Mouse (Mus musculus) adrenal gland, postnatal 36 days (tissue): ENCODE data around the gene Snd1. TPM values are rescaled to one million over a fixed set of nuclear protein-coding genes. Genes with fewer than 3 reads are reported as not detected.
A peak's percentile ranks its signal among the peaks of the same experiment; 100 is the strongest.
"Not testable (repeated sequence)": the region's sequence is repeated elsewhere in the genome, so short reads cannot be mapped to it uniquely, and the experiment has no call there.

Source experiments
- DNase-seq, 2 experiments: peaks; one replicate each; pipeline ENCODE4 v3.0.0; 2021; ENCODE audit warnings: mixed read lengths in 1 of 2
- total RNA-seq, 2 experiments: library from RNA; stranded (reverse); gene quantifications; 2 replicates each; pipeline ENCODE4 v1.2.3; 2021

The Snd1 gene
- total RNA-seq, 2 experiments from 2014 or later, result 136 to 148 TPM

DNA sequence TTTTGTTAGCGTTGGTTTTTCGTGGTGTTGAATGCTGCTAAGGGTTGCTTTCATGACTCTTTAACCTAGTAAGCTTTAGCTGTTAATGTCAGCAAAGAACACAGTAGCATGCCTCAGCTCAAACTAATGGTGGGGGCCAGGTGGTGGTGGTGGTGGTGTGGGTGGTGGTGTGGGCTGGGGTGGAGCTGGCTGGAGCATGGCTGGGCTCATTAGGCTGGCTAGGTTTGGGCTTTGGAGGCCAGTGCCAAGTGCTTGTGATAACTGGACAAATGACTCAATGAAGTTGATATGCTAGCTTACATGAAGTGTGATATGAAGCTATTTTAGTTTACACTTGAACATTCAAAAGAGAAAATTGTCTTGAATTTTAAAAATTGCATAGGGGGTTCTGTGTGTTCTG lies 11.1 kb downstream of the Snd1 start:
- no peak for DNase-seq

DNA sequence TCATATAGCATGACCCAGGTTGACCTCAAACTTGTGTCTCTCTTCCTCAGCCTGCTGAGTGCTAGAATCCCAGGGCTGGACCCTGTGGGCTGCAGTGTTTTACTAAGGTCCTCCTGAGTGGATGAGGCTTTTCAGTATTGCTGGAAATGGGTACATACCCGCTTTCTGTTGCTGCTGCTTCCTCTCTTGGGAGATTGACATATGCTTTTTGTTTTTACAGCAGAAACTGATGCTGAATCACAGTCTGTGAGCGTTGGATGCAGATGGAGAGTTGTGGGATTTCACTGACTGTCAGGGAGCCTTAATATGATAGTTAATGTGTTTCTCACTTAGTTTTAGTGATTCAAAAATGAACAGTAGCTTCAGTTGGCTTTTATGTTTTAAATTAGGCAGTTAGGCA lies 11.5 kb downstream of the Snd1 start:
- no peak for DNase-seq

DNA sequence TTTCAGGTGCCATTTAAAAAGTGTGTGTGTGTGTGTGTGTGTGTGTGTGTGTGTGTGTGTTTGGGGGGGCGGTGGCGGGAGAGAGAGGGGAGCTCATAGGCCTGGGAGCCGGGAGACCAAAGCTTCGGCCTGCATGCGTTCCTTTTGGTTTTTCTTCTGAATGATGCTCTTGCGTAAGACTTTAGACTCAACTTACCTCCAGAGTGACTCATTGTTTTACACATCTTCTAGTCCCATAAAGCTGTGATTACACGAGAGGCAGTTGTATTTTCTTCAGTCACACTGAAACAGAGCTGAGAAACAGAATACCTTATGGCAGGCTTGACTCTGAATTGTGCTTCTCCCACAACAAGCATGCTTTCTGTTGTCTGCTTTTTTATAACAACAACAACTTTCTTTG lies 12.0 kb downstream of the Snd1 start:
- DNase-seq, result no peak

DNA sequence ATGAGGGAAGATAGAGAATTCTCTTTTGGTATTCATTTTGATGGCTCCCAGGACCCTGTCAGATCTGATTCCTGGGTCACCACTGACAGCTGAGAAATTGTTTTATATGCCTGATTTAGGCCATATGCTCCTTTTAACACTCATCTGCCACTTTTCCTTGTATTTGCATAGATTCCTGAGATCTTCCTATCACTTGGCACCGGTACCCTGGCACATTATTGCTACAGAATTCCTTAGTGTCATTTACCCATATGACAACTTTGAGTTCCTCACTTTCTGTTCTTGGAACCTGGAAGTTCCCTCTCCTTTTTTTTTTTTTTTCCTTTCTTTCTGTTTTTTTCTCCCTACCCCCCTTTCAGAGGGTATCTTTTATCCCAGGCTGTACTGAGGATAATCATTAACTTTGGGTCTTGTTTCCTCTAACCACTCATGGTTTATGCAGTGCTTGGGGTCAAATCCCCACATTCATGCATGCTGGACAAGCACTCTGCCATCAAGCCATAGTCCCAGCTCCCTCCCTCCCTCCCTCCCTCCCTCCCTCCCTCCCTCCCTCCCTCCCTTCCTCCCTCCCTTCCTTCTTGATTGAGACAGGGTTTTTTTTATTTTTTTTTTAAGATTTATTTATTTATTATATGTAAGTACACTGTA lies 13.4 kb downstream of the Snd1 start:
- DNase-seq, result no peak

DNA sequence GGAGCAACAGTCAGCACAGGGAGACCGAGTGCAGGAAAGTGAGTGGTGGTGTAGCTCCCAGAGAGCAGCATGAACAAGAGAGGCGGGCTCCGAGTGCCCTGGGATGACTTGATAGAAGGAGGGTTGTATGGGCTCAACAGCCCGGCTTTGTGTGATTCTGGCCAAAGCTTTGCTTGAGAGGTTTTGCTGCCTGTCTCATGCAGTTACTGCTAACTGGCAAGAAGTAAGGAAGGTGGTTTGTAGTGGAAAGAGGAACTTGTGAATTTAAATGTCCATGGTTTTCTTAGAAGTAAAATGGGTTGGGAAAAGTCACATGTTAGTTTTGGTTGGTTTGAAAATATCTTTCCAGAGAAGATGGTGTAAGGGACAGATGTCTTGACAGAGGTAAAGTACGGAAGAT lies 15.7 kb downstream of the Snd1 start:
- no peak for DNase-seq

DNA sequence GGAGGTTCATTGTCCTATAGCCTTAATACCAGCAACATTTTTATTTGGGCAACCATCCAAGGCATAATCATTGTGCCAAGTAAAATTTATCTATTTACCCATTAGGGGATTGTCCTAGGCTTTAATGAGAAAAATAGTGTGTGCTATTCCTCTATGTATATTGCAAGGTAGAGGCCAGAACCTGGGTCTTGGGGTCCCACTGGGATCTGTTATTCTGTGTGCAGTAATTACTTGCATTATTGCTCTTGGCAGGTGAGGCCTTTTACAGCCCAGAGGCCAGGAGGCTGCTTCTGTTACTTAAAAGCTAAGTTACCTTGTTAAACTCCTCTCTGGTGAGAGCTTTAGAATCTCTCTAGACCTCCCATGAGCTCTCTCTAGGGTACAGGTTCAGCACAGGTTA lies 16.3 kb downstream of the Snd1 start:
- DNase-seq, result no peak

DNA sequence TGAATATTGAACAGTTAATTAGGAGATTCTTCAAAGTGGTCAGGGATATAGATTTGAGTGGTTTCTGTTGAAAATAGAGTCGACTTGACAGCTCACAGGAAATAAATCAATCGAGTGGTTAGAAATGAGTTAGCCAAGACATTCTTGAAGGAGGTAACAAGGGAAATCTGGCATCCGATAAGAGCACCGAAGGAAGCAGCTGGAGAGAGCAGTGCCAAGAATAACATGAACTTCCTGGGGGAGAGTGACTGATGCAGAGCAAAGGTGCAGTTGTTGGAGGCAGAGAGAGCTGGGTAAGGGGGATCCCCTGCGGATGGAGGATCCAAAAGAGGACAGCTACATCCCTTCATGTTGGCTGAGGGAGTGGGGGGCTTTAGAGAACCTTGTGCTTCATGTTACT lies 22.9 kb downstream of the Snd1 start:
- DNase-seq, result peak in 1 of 2 experiments; percentile 46

DNA sequence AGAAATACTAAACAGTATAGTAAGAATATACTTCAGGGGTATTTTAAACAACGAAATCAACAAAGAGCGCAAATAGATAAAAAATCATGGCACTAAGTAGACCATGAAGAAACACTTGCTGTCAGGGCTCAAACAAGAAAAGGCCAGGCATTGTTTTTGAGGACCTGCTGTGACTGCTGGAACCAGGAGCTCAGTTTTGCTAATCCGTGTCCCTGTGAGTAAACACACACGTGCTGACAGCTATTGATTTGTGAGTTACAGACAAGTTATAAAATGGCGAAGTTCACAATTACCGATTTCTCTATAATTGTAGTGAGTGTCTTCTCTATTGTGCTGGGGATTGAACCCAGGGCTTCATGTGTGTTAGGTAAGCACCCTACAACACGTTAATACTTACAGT lies 27.6 kb downstream of the Snd1 start:
- DNase-seq, result no peak

DNA sequence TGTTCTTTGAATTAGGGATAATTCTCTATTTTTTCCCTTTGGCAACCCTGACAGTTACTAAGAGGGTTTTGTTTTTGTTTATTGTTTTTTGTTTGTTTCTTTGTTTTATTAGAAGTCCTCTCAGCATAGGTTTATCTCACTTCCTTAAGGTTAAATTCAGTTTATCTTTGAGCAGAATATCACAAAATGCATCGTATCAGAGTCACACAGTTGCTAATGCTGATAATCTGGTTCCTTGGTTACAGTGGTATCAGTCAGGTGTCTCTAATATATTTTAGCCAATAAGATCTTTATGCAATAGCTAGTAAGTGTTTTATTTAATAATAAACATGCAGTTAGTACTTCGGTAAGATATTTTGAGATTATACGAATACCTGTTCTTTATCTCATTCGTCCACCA lies 28.2 kb downstream of the Snd1 start:
- no peak for DNase-seq

DNA sequence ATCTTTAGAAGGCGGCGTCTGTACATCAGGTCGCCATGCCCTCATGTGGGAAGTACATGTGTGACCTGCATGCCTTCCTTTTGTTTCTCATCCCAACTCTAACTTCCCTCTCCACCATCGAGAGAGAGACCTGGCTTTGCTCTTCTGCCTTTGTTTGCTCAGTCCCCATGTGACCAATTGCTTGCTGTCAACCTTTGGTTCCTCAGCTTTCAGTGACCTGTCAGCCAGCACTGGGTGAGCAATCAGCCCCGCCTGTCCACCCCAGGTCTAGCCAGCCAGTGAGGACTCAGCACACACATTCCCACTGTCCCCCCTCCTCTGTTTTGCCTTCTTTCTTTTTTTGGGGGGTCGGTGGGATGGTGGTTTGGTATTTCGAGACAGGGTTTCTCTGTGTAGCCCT lies 29.7 kb downstream of the Snd1 start:
- DNase-seq, result no peak

DNA sequence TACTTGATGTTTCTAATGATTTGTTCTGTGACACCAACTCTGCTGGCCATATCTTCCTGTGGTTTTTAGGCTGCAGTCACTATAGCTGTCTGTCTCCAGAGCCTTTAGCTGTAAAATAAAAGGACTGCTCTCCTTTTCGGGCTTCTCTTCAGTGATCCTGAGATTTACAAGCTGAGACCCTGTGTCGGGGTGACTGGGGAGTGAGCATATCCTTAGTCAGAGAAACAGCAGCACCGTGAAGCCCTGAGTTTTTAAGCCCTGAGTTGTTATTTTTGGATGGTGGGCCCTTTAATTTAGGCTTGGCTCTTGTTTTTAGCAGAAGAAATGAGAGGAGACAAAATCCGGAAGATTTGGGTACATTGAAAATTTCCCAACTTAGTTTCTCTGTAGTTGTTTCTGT lies 32.8 kb downstream of the Snd1 start:
- no peak for DNase-seq

DNA sequence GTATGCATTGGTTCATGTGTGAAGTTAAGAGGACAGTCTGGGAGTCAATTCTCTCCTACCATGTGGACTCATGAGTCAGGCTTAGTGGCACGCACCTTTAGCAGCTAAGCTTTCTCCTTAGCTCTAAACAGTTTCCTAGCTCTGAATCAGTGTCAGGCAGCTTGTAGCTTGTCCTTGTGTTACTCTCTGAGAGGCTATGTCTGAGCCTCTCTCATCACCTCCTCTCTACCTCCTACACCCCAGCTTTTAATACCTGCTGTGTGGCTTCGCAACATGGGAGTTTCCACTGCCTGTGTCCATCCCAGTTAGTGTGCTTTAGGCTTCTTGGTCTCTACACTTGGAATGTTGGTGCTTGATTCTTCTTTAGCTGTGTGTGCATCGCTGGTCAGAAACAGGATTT lies 39.3 kb downstream of the Snd1 start:
- DNase-seq, result no peak

DNA sequence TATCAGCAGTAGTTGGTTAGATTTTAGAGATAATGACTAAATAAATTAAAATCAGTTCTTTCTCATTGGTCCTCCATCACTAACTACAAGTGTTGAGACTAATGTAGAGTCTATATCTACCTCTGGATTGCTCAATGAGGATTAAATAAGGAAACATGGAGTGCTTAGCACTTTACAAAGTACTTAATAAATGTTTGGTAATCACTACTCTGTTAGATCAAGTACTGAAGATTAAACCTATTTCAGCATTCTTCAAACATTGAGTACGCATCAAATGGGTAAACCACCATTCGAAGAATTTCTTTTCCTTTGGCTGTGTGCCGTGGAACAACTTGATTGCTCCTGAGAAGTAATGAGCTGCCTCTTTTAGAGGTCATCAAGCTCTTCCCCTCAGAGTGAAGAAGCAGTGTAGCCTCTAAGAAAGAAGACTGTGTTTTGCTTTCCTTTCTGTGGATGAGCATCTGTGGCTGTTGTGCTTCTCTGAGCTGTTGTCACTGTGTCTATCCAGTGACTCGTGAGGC lies 40.0 kb downstream of the Snd1 start:
- DNase-seq, result no peak

DNA sequence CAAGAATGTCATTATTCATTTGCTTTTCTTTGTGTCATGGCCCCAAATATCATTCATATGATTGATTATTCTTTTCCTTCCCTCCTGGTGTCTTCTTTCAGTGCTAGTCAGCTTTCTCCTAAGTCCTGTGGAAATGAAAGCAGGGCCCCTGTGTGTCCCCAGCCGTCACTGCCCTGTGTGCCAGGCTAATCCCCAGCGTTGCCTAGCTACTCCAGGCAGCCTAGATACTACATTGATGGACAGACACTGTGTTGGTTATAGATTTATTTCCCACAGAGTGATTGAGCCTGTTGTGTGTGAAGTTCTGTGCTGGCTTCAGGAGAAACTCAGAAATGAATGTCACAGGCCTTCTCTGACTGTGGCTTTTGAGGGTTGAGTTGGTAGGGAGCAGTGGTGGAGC lies 41.7 kb downstream of the Snd1 start:
- no peak for DNase-seq

DNA sequence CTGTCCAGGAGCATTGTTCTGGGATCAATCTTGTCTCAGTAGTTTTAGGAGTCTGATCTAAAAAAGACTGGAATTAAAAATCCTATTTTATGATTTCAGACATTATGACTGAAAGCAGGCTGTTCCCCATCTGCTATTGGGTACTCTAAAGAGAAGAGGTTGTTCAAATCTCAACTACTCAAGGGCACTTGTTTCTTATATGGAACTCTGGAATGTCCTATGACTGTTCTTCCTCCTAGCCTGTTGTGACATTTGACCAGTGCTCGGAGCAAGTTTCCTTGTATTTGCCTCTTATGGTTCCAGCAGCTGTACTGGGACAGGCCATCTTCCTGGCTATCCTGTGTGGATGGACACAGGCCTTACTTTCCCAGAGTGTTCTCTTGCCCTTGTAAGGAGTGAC lies 42.1 kb downstream of the Snd1 start:
- no peak for DNase-seq

DNA sequence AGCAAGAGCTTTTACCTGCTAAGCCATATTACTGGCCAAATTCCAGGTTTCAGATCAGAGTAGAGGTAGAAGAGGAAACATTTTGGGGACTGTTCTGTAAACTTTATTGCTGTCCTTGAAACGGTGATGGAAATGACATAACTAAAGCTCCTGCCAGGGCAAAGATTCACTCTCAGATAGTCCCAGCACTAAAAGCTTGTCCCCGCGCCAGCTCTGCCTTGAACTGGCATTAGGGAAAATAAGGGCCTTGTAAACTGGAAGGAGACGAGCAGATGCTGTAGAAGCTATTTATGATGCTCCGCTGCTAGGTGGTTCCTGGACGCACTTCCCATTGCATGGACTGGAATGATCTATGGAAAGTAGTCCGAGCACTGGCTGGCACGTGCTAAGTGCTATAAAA lies 44.5 kb downstream of the Snd1 start:
- peak; percentile 51 to 60 for DNase-seq

DNA sequence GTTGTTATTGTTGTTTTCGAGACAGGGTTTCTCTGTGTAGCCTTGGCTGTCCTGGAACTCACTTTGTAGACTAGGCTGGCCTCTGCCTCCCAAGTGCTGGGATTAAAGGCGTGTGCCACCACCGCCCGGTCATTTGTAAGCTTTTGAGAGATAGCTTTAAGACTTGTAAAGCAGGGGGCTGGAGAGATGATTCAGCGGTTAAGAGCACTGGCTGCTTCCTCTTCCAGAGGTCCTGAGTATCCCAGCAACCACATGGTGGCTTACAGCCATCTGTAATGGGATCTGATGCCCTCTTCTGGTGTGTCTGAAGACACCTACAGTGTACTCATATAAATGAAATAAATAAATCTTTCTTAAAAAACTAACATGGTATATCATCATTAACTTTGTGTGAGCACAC lies 45.8 kb downstream of the Snd1 start:
- not testable (repeated sequence) for DNase-seq

DNA sequence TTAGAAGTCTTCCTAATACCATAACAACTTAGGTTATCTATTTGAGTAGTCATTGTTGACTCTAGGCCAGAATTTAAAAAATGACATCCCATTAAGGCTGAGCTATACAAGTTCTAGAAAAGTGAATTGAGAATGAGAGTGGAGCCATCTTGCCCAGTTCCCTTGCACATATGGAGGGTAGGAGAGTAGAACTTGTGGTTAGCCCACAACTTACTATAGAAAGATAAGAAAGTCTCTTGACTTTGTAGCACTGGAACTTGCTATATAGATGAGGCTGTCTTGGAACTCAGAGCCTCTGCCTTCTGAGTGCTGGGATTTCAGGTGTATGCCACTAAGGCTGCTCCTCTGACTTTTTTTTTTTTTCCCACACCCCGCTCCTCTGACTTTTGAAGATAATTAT lies 46.5 kb downstream of the Snd1 start:
- no peak for DNase-seq

DNA sequence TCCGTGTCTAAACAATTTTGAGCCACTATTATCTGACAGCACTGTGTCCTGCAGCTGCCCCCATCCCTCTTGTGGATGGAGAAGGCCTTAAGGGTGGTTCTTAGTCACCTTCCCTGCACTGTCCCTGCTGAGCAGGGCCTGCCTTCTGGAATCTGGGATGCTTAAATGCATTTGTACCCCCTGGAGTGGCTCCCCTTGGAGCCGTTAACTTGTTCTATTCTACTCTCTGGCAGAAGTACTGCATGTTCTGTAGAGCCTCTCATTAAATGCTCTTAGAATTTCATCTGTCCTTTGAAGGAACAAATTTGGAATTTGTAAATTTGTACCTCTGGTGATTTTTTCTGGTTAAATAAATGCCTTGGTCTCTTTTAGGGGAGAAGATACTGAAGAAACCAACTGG lies 50.6 kb downstream of the Snd1 start:
- DNase-seq, result no peak

DNA sequence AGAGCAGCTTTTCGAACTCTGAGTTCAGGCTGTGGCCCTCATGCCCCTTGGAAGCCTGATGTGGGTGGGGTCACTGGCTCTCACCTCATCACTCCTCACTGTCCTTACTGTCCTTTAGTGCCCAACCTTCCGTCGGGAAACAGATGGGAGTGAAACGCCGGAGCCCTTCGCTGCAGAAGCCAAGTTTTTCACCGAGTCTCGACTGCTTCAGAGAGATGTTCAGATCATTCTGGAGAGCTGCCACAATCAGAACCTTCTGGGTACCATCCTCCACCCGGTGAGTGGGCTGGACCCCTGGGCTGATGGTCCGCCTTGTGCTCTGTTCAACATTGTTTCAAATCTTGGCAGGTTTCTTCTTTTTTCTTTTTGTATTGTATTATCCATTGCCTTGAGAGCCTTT lies 52.5 kb downstream of the Snd1 start:
- no peak for DNase-seq

DNA sequence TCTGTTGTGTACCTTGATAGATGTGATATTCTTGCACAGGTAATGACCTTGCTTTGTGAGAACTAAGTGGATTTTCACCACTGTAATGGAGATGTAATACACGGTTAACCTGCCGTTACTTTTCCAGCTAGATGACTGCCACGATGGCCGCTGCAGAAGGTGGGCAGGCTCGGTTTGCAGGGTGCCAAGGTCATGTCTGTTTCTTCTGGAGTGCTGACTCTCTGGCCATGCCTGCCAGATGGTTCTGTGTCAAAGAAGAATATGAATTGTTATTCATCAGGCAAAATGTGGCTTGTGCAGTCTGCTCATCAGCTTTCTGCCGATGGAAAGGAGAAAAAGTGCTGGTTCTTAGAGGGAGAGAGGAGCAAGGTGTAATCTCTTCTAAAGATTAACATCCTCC lies 53.3 kb downstream of the Snd1 start:
- peak; percentile 18 to 27 for DNase-seq

DNA sequence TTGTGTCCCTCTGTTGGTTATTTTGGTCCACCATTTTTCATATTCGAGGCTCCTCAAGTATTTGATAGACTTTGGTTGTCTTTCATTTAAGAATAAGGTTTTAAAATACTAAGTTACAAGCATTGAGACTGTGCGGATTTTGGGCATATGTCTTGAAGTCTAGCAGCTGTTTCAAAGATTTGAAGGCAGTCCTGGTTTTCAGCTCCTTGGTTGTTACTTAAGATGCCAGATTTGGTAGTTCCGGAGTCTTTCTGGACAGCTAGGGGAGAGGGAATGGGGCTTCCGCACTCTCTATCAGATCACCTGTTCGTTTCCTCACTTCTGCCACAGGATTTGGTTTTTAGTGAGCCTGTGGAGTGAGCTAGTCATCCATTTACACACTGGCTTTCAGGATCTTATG lies 61.5 kb downstream of the Snd1 start:
- no peak for DNase-seq

DNA sequence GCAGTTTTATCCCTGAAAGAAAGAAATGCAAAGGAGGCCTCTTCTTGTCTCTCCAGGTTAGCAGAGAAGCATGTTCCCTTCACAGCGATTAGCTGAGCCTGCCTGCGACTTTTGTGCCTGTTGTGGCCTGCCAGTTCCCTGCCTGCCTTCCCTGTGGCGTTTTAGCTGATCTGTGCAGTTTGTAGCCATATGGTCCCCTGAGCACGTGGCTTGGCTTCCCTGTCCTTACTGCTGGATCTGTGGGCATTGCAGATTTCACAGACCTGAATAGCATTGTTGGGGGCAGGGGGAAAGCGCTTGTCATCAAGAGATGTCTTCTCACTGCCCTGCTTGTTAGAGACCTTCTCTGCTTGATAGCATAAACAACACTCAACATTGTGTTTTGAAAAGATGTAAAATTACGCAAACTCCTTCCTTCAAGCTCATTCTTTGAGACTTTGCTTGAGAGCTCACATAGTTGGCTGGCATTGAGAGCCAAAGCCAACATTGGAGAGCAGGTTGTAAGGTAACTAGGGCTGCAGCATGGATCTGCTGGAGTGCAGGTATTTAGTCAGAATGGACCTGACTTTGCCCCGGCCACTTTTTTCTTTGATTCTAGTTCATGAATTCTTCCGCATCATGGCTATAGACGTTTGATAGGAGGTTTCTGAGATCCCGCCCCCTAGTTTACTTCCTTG lies 63.0 kb downstream of the Snd1 start:
- no peak for DNase-seq

DNA sequence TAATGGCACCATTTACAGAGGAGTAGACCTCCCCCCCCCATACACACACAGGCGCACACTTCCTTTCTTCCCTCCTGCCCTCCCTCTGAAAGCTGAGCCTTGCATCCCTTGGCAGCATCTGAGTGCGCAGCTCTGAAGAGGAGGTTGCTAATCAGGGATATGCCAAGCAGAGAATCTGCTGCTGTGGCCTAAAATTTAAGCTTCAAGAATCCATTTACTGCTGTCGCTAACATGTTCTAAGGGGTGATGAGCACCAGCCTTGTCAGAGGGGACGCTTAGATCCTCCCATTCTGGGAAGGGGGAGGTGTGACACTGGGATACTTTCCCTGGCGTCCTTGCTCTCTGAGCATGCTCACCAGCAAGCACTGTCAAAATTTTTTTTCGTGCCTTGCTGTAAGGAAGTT lies 67.4 kb downstream of the Snd1 start:
- DNase-seq, result no peak
